Mouse (Mus musculus) forebrain, embryonic 14.5 days (tissue): ENCODE measurements around the gene Olfr1248. TPM values are rescaled to one million over a fixed set of nuclear protein-coding genes. Genes with fewer than 3 reads are reported as not detected.
"Not testable (repeated sequence)": the region's sequence is repeated elsewhere in the genome, so short reads cannot be mapped to it uniquely, and the experiment has no call there.

Source experiments
- ATAC-seq: fragments of 200-750 bp; cut with Nextera tagmentation; 2 replicates; pipeline ENCODE4 v1.8.0; 2017; ENCODE audit warnings: mild to moderate bottlenecking, moderate library complexity
- DNase-seq: peaks from one replicate; pipeline ENCODE4 v3.0.0-alpha.2; 2015; ENCODE audit warnings: low spot score
- H3K27ac ChIP-seq: fragments of 300-500 bp; sonication (generic); 2 replicates; pipeline ENCODE4 v1.5.1; 2014; ENCODE audit warnings: low read depth, mild to moderate bottlenecking, control low read depth, low read length, moderate library complexity
- H3K27me3 ChIP-seq: fragments of 300-500 bp; sonication (generic); replicated peaks from 2 replicates; pipeline ENCODE4 v1.6.1; 2014; ENCODE audit warnings: low read length, control low read depth, mixed read lengths; ENCODE audit not compliant: control insufficient read depth, insufficient read depth
- H3K36me3 ChIP-seq: fragments of 300-500 bp; sonication (generic); 2 replicates; pipeline ENCODE4 v1.6.1; 2014; ENCODE audit warnings: low read length, control low read depth; ENCODE audit not compliant: control insufficient read depth, insufficient read depth
- H3K4me1 ChIP-seq: fragments of 300-500 bp; sonication (generic); 2 replicates; pipeline ENCODE4 v1.6.1; 2014; ENCODE audit warnings: antibody characterized with exemption, low read length, control low read depth; ENCODE audit not compliant: control insufficient read depth, insufficient read depth
- H3K4me2 ChIP-seq: fragments of 300-500 bp; sonication (generic); 2 replicates; pipeline ENCODE4 v1.6.1; 2014; ENCODE audit warnings: mild to moderate bottlenecking, control low read depth, low read length
- H3K4me3 ChIP-seq: fragments of 300-500 bp; sonication (generic); 2 replicates; pipeline ENCODE4 v1.5.1; 2014; ENCODE audit warnings: low read depth, low read length, control low read depth
- H3K9ac ChIP-seq: fragments of 300-500 bp; sonication (generic); 2 replicates; pipeline ENCODE4 v1.6.1; 2014; ENCODE audit warnings: mild to moderate bottlenecking, low read length, control low read depth, moderate library complexity
- H3K9me3 ChIP-seq: fragments of 300-500 bp; sonication (generic); replicated peaks from 2 replicates; pipeline ENCODE4 v1.6.1; 2016; ENCODE audit warnings: low read length, control low read depth, mixed read lengths; ENCODE audit not compliant: control insufficient read depth
- WGBS: fragments of 180-500 bp; shearing (Covaris S2); extraction: QIAGEN DNeasy Blood & Tissue Kit; methylation state at CpG from one replicate; pipeline ENCODE4 v1.1.7; 2014; 5-methylcytosine and 5-hydroxymethylcytosine counted together
- polyA plus RNA-seq: library from polyadenylated mRNA; unstranded; fragments of >200 nt; fragmentation: Nextera tagmentation; extraction: Ambion mirVana; gene quantifications from 2 replicates; pipeline ENCODE4 v1.2.1, GENCODE M21; 2014

The Olfr1248 gene
- polyA plus RNA-seq: not detected in 2 replicates

- H3K27ac ChIP-seq, ATAC-seq, H3K4me1 ChIP-seq, DNase-seq, H3K9me3 ChIP-seq, H3K27me3 ChIP-seq, H3K9ac ChIP-seq, H3K36me3 ChIP-seq, H3K4me2 ChIP-seq, H3K4me3 ChIP-seq: not testable (repeated sequence)
- WGBS: 83% methylated on average over 1 of the region's 1 CpGs
Observed at GRCm38 (mm10) chr2:89618145-89618544, at the start of gene Olfr1248. Olfr1248 (minus strand) TSS chr2:89618245.

GRCm38 (mm10) chr2:89661367-89661766 lies 43.3 kb upstream of the Olfr1248 start, which contains the start of gene Olfr1250:
Olfr1250 (minus strand) TSS chr2:89661467.
- Histone ChIP-seq H3K27me3 (no peaks in the 10 kb centered on the region), H3K36me3 (no peaks in the 10 kb centered on the region), H3K9ac (no peak within 1 kb of the TSS), H3K4me1 (no peaks in the 10 kb centered on the region), H3K4me2 (no peak within 1 kb of the TSS), H3K9me3 (no peaks in the 10 kb centered on the region), H3K27ac (no peak within 1 kb of the TSS), H3K4me3 (no peak within 1 kb of the TSS)
- ATAC-seq (no peak), DNase-seq (no peak)

- WGBS: 96% methylated on average over 2 of the region's 2 CpGs
- H3K9me3 ChIP-seq: no peaks in the 10 kb centered on the region
Observed at GRCm38 (mm10) chr2:89634883-89635282, 16.8 kb upstream of the Olfr1248 start, which contains the start of gene Olfr1249. Olfr1249 (minus strand) TSS chr2:89634983.

GRCm38 (mm10) chr2:89614030-89614429 lies 4.0 kb downstream of the Olfr1248 start, which contains the start of gene Olfr1247:
Olfr1247 (minus strand) TSS chr2:89614130.
- no peaks in the 10 kb centered on the region for H3K36me3 ChIP-seq
- WGBS: 96% methylated on average over 2 of the region's 2 CpGs
- H3K4me1 ChIP-seq: no peaks in the 10 kb centered on the region
- H3K4me3 ChIP-seq: no peak within 1 kb of the TSS
- H3K27ac ChIP-seq: no peak within 1 kb of the TSS
- ATAC-seq (no peak), DNase-seq (no peak)
- no peaks in the 10 kb centered on the region for H3K9me3 ChIP-seq
- H3K4me2 ChIP-seq: no peak within 1 kb of the TSS
- no peak within 1 kb of the TSS for H3K9ac ChIP-seq
- H3K27me3 ChIP-seq: no peaks in the 10 kb centered on the region

More at GRCm38 (mm10) chr2:89634883-89635282, 16.8 kb upstream of the Olfr1248 start, which contains the start of gene Olfr1249:
- Histone ChIP-seq H3K4me2 (no peak within 1 kb of the TSS), H3K27ac (no peak within 1 kb of the TSS), H3K36me3 (no peaks in the 10 kb centered on the region), H3K9ac (no peak within 1 kb of the TSS), H3K27me3 (no peaks in the 10 kb centered on the region), H3K4me3 (no peak within 1 kb of the TSS), H3K4me1 (no peaks in the 10 kb centered on the region)
- DNase-seq (no peak), ATAC-seq (no peak)

- no peaks in the 10 kb centered on the region for H3K9me3 ChIP-seq
- no peaks in the 10 kb centered on the region for H3K36me3 ChIP-seq
- WGBS: 86% methylated on average over 2 of the region's 2 CpGs
- H3K27ac ChIP-seq: no peak within 1 kb of the TSS
- no peaks in the 10 kb centered on the region for H3K4me1 ChIP-seq
- no peak for ATAC-seq
- no peak within 1 kb of the TSS for H3K9ac ChIP-seq
- H3K4me2 ChIP-seq: no peak within 1 kb of the TSS
- DNase-seq: no peak
- no peak within 1 kb of the TSS for H3K4me3 ChIP-seq
- H3K27me3 ChIP-seq: no peaks in the 10 kb centered on the region
Observed at GRCm38 (mm10) chr2:89593057-89593456, 25.0 kb downstream of the Olfr1248 start, which contains the start of gene Olfr1246. Olfr1246 (minus strand) TSS chr2:89593157.

GRCm38 (mm10) chr2:89578347-89578746 lies 39.7 kb downstream of the Olfr1248 start, which contains the start of gene Olfr1245:
Olfr1245 (minus strand) TSS chr2:89578447.
- Histone ChIP-seq H3K27me3 (no peaks in the 10 kb centered on the region), H3K9me3 (no peaks in the 10 kb centered on the region), H3K4me3 (no peak within 1 kb of the TSS), H3K36me3 (no peaks in the 10 kb centered on the region), H3K27ac (no peak within 1 kb of the TSS), H3K4me1 (no peaks in the 10 kb centered on the region), H3K4me2 (no peak within 1 kb of the TSS), H3K9ac (no peak within 1 kb of the TSS)
- ATAC-seq (no peak), DNase-seq (no peak)
- 90% methylated on average over 1 of the region's 1 CpGs for WGBS

Other genes starting within 250 kb of the Olfr1248 start
- not detected in 2 replicates for gene Olfr1238, start 208.6 kb downstream of the Olfr1248 start, polyA plus RNA-seq
- gene Olfr1239, start 197.8 kb downstream of the Olfr1248 start, polyA plus RNA-seq: not detected in 2 replicates
- not detected in 2 replicates for gene Olfr1240, start 175.2 kb downstream of the Olfr1248 start, polyA plus RNA-seq
- not detected in 2 replicates for gene Olfr1241, start 131.1 kb downstream of the Olfr1248 start, polyA plus RNA-seq
- not detected in 2 replicates for gene Olfr1242, start 119.9 kb downstream of the Olfr1248 start, polyA plus RNA-seq
- gene Olfr1243, start 86.8 kb downstream of the Olfr1248 start, polyA plus RNA-seq: not detected in 2 replicates
- gene Olfr1245, start 39.8 kb downstream of the Olfr1248 start, polyA plus RNA-seq: not detected in 2 replicates
- not detected in 2 replicates for gene Olfr1246, start 25.1 kb downstream of the Olfr1248 start, polyA plus RNA-seq
- not detected in 2 replicates for gene Olfr1247, start 4.1 kb downstream of the Olfr1248 start, polyA plus RNA-seq
- gene Olfr1249, start 16.7 kb upstream of the Olfr1248 start, polyA plus RNA-seq: not detected in 2 replicates
- not detected in 2 replicates for gene Olfr1250, start 43.2 kb upstream of the Olfr1248 start, polyA plus RNA-seq
- gene Olfr1251, start 53.7 kb upstream of the Olfr1248 start, polyA plus RNA-seq: not detected in 2 replicates
- not detected in 2 replicates for gene Olfr1252, start 106.8 kb upstream of the Olfr1248 start, polyA plus RNA-seq
- gene Olfr1253, start 138.8 kb upstream of the Olfr1248 start, polyA plus RNA-seq: not detected in 2 replicates
- gene Olfr1254, start 175.4 kb upstream of the Olfr1248 start, polyA plus RNA-seq: not detected in 2 replicates
- gene Olfr1255, start 193.8 kb upstream of the Olfr1248 start, polyA plus RNA-seq: not detected in 2 replicates
- gene Olfr1256, start 223.3 kb upstream of the Olfr1248 start, polyA plus RNA-seq: not detected in 2 replicates
- gene Olfr48, start 230.0 kb upstream of the Olfr1248 start, polyA plus RNA-seq: not detected in 2 replicates